Mouse (Mus musculus): ENCODE measurements around the gene Kri1. TPM values are rescaled to one million over a fixed set of nuclear protein-coding genes. Genes with fewer than 3 reads are reported as not detected.

The Kri1 gene
- total and polyA plus RNA-seq, 3 experiments = 76.1 to 233 (median 199) TPM

DNA sequence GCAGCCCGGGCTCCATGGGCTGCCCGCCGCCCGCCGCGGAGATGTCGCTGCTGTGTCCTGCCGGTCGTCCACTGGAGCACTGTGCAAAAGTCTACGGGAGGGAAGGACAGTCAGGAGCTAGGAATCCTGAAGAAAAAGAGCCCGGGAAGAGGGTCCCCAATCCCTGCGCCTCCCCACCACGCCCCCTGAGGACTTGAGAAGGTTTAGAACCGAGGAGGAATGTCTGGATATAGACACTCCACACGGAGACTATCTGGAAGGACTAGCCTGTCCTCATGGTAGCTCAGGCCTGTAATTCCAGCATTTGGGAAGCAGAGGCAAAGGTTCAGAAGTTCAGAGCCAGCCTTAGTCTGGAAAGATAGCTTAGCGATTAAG lies 42.7 kb downstream of the Kri1 start (continued):
- no peak for TF ChIP-seq MAX (IDR thresholded peaks at IDR 0.05; ENCODE audit: low read length)
- TF ChIP-seq KAT2A (conservative IDR thresholded peaks at IDR 0.05; ENCODE audit: low read depth, low read length) = no peak
- no peak for TF ChIP-seq HCFC1 (IDR thresholded peaks at IDR 0.05; ENCODE audit: low read depth, low read length)
- TF ChIP-seq MYB (IDR thresholded peaks at IDR 0.05; ENCODE audit: low read depth, low read length) = no peak

DNA sequence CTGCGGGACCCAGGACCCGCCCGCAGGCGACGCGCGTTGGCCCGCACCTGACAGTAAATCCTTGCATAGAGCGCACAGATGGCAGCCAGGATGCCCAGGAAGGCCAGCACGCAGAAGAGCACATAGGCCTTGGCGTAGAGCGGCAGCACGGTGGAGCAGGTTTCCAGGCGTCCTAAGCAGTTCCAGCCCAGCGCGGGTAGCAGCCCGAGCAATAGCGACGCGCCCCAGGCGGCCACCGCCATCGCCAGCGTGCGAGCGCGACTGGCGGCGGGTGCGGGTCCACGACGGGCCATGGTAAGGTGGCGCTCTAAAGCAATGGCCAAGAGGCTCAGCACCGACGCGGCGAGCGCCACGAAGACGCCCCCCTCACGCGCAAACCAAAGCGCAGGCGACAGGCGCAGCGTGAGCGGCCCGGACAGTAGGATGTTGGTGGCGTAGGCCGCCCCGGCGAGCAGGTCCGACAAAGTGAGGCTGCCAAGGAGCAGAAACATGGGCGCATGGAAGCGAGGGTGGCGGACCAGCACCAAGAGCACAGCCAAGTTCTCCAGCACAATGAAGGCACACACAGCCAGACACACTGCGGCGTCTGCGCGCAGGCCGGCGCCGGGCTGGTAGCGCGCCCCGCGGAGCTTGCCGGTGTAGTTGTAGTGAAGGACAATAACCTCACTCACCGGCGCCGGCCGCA lies 43.2 kb downstream of the Kri1 start:
- TF ChIP-seq CTCF (IDR thresholded peaks at IDR 0.05 in 2 of 3, conservative IDR thresholded peaks at IDR 0.05 in 1 of 3; ENCODE audit: control insufficient read depth in 1 of 3, insufficient read depth in 1 of 3, low read depth in 2 of 3, low read length in 3 of 3, poor library complexity in 1 of 3, severe bottlenecking in 1 of 3) (no peak), MYB (IDR thresholded peaks at IDR 0.05; ENCODE audit: low read depth, low read length) (no peak), GATA1 (IDR thresholded peaks at IDR 0.05; ENCODE audit: low read depth, low read length) (no peak), ELF1 (IDR thresholded peaks at IDR 0.05; ENCODE audit: low read depth, low read length) (no peak), MEF2A (IDR thresholded peaks at IDR 0.05; ENCODE audit: extremely low read depth, insufficient replicate concordance, low read depth, low read length, poor library complexity, severe bottlenecking) (no peak), ZNF384 (IDR thresholded peaks at IDR 0.05; ENCODE audit: low read depth, low read length) (no peak), BHLHE40 (IDR thresholded peaks at IDR 0.05; ENCODE audit: borderline replicate concordance, low read depth, low read length) (no peak), POLR2AphosphoS5 (IDR thresholded peaks at IDR 0.05; ENCODE audit: borderline replicate concordance, low read depth, low read length) (no peak), MAX (IDR thresholded peaks at IDR 0.05; ENCODE audit: low read length) (no peak), MAFK (IDR thresholded peaks at IDR 0.05; ENCODE audit: borderline replicate concordance, low read depth, low read length) (no peak), EP300 (IDR thresholded peaks at IDR 0.05; ENCODE audit: low read depth in 1 of 2, low read length in 2 of 2) (no peak), SMC3 (IDR thresholded peaks at IDR 0.05; ENCODE audit: low read depth, low read length) (no peak), NELFE (IDR thresholded peaks at IDR 0.05; ENCODE audit: low read depth, low read length) (no peak), TBP (IDR thresholded peaks at IDR 0.05; ENCODE audit: low read depth, low read length) (no peak), HCFC1 (IDR thresholded peaks at IDR 0.05; ENCODE audit: low read depth, low read length) (no peak), ZC3H11A (IDR thresholded peaks at IDR 0.05; ENCODE audit: low read depth, low read length) (no peak), RCOR1 (IDR thresholded peaks at IDR 0.05; ENCODE audit: low read depth, low read length) (no peak), E2F4 (IDR thresholded peaks at IDR 0.05; ENCODE audit: borderline replicate concordance, low read depth, low read length) (no peak), GABPA (IDR thresholded peaks at IDR 0.05; ENCODE audit: low read depth, low read length) (no peak), SIN3A (IDR thresholded peaks at IDR 0.05; ENCODE audit: low read length) (no peak)
- H3K27me3 ChIP-seq (ENCODE audit: control insufficient read depth in 1 of 2, insufficient read depth in 2 of 2, low read length in 2 of 2) = no peaks in the 10 kb centered on the region; a peak in 1 of 4 replicates
- no peaks in the 10 kb centered on the region for H3K9me3 ChIP-seq (replicated peaks; ENCODE audit: insufficient read depth, low read length)
- H3K79me2 ChIP-seq (ENCODE audit: control insufficient read depth, insufficient read depth, low read length, poor library complexity) = no peaks in the 10 kb centered on the region
- DNase-seq (ENCODE audit: low read depth, low spot score) = no peak
- peaks cover 2 to 9% of the 10 kb centered on the region in 2 experiments; a peak in 3 of 4 replicates for H3K4me1 ChIP-seq (ENCODE audit: control insufficient read depth in 1 of 2, insufficient read depth in 2 of 2, low read length in 2 of 2)
- no peak overlapping the region for H3K27ac ChIP-seq (ENCODE audit: control insufficient read depth, low read depth, low read length)
- H3K36me3 ChIP-seq (ENCODE audit: control insufficient read depth in 1 of 2, insufficient read depth in 2 of 2, low read length in 2 of 2) = peaks cover 0 to 6% of the 10 kb centered on the region in 2 experiments; a peak in 2 of 4 replicates
- no peak overlapping the region for H3K4me3 ChIP-seq (ENCODE audit: control insufficient read depth in 1 of 2, insufficient read depth in 1 of 2, low read depth in 2 of 2, low read length in 2 of 2)
- H3K9ac ChIP-seq (ENCODE audit: control insufficient read depth, low read depth, low read length, poor library complexity, severe bottlenecking) = no peak overlapping the region

Measured in MEL (cell line).